Mouse (Mus musculus): ENCODE results near the gene Pdcl3. TPM values are rescaled to one million over a fixed set of nuclear protein-coding genes. Genes with fewer than 3 reads are reported as not detected.

Pdcl3 gene
- polyA plus RNA-seq (2017; shearing (Covaris generic)), result 118 TPM

GRCm38 (mm10) chr1:38985308-38985707 is at the start of gene Pdcl3:
Gene Pdcl3 (plus strand): TSS chr1:38985608.

GRCm38 (mm10) chr1:38938849-38939248 is 46.6 kb upstream of the Pdcl3 start, which contains the start of gene Nms:
Gene Nms (plus strand): TSS chr1:38939149.

Other genes starting within 250 kb of the Pdcl3 start
- gene Lonrf2, start 148.9 kb upstream of the Pdcl3 start, polyA plus RNA-seq (2017; shearing (Covaris generic)), result not detected
- 37.6 TPM for gene Chst10, start 87.4 kb upstream of the Pdcl3 start, polyA plus RNA-seq (2017; shearing (Covaris generic))
- gene Nms, start 46.5 kb upstream of the Pdcl3 start, polyA plus RNA-seq (2017; shearing (Covaris generic)), result not detected
- gene Npas2, start 208.1 kb downstream of the Pdcl3 start, polyA plus RNA-seq (2017; shearing (Covaris generic)), result not detected

Data from inflammation-experienced regulatory T-cells, adult 16 weeks (primary cell).